Mouse (Mus musculus): ENCODE measurements around the gene Olfr1061.

DNA sequence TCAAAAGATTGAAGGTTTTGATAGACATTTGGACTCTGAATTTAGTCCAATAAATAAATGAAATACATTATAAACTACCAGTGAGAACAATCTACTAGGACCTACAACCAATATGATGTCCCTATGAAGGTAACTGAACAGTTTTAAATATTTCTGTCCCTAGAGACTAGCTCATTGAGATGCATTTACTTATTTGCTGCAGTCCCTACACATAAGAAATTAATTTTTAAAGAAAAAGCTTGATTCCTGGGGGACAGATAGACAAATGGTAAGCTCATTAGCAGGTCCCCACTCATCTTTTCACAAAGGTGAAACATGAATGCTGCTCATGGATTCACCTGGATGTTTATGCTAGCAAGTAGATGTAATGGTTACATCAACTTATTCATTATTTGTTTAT, 35.6 kb downstream of the Olfr1061 start, which contains the start of gene Olfr1057:
- no peak for TF ChIP-seq CTCF (IDR thresholded peaks at IDR 0.05; ENCODE audit: low read depth)
- no peak for TF ChIP-seq EP300 (IDR thresholded peaks at IDR 0.05; ENCODE audit: low read depth)

All from heart, postnatal 0 days (tissue).